Mouse (Mus musculus) CD4-positive helper T cell, adult 2 months (primary cell): ENCODE results near the gene Gm19426.

Experiments used
- DNase-seq: peaks from one replicate; pipeline ENCODE4 v3.0.0-alpha.2; 2012; ENCODE audit warnings: low read depth, missing footprints, low spot score

The Gm19426 gene

DNA sequence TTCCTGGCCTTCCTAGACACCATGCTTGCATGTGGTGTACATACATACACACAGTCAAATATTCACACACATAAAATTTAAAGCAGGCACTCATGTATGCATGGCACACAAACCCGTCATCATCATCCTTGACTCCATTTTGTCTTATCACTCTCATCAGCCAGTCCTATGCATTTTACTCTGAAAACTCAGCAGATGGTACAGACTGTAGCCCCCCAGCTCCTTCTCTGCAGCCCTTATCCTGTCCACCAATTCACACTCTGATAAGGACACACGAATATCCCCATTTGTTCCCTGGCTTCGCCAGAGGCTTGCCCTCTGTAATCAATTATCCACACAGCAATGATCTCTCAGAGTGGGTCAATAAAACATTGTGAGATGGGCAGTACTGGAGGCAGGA is 22.3 kb downstream of the Gm19426 start:
- no peak for DNase-seq

DNA sequence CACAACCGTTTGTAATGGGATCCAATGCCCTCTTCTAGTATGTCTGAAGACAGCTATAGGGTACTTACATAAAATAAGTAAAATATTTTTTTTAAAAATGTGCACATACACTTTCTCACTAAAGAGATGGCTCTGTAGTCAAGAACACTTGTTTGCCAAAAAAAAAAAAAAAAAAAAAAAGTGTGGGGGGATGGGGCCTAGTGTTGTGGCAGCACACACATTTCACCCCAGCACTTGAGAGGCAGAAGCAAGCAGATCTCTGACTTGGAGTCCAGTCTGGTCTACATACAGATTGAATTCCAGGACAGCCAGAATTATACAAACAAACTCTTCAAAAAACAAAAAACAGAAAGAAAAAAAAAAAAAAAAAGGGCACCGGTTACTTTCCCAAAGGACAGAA is 22.7 kb downstream of the Gm19426 start:
- DNase-seq = no peak

DNA sequence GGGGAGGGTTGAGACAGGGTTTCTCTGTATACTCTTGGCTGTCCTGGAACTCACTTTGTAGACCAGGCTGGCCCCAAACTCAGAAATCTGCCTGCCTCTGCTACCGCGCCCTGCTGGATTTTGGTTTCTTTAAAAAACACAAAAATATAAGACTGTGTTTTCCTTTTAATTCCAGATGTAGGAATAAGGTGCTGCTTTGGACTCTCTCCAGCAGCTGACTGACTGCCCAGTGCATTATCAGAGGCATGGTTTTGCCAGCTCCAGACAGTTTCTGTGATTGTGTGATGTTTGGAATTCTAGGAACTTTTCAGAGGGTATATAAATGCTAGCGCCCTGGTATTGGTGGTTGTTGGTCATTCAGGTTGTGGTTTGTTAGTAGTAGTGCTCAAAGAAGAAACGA is 26.1 kb downstream of the Gm19426 start:
- no peak for DNase-seq

DNA sequence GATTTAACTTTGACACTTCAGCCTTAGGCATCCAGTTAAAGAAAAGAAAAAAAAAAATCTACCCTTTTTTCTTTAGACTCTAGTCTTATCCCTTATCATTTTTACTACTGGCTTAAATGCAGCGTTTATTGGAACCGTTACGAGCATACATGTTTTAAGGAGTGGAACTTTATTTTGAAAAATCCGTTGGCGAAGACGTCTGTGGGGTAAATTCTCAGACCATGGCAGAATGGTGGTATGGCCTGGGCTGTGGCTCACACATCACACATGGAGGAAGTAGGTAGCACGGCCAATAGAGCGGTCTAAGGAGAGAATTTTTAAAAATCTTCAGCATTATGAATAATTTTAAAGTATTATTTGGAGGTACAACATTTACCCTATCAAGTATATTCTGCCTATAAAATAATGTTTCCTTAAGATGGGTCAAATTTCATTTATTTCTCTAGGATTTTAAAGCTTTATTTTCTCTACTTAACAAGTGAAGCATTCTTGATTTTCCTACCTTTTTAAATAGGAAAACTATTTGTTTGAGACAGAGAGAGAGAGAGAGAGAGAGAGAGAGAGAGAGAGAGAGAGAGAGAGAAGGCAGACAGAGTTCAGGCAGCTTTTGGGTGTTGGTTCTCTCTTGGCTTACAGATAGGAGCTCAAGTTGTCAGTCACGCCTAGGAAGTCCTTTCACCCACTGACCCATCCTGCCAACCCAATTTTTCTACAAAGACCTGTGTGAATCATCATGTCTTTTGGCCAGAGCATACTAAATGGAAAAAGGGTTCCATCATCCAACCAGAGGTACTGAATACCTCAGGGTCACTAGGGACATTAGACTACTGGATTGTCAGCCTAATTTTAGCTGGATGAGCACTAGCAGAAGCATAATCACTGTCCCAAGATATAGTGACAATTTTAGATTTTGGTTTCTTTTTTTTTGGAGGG is 26.8 kb downstream of the Gm19426 start:
- no peak for DNase-seq

DNA sequence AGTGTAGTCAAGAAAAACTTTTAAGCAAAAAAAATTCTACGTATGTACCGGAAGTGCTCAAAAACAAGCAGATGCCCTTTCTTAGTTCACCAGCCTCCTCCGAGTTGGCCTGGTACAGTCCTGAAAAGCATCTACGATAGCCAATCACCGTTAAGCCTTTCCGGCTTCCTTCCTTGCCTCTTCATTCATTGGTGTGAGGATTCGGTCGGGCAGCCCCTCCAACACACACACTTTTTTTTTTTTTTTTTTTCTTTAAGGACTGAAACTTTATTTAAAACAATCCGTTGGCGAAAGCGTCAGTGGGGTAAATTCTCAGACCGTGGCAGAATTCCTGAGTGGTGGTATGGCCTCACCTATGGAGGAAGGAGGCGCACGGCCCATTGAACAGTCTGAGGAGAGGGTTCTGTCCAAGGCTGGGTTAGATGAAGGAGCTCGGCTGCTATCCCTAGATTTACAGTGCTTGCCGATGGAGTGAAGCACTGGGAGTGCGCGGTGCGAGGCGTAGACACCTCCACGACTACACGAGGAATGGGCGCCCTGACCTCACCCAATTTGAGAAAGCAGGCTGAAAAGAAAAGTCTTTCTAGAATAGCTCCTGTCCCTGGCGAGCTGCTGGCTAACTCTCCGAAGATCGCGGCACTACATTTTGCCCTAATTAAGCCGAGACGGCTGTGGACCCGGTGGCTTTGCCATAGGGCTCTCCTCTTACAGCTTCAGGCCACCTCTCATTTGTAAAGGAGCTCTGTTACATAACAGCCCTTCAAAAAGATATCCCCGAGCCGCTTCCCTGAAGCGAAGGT is 27.7 kb downstream of the Gm19426 start:
- DNase-seq = peak; percentile 98

DNA sequence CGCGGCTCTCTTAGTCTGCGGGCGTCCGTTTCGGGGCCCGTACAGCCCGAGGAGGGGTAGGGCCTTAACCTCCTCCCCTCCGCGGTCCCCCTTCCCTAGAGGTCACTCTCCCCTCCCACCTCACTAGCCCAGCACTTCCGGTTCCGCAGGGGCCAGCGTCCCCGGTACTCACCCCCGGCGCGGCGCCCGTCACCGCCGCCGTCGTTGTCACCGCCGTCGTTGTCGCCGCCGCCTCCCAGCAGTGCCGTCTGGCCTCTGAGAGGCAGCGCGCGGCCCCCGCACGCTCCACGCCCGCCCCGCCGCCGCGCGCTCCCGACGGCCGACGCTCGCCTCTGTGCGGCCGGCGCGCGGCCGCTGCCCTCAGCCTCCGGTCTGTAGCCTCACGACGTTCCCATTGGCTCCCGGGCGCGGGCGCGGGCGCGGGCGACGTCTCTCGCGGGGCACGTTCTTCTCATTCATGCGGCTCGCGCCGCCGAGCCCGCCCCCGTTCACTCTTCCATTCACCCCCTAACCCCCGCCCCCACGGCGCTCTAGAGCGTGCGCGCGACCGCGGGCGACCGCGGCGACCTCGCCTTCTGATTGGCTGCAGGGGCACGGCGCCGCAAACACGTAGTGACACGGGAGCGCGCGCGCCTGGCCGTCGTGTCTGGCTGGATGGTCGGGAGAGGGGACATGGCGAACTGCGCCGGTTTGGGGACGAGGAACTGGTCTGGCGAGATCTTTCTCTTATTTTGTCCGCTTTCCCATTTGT is 28.5 kb downstream of the Gm19426 start, which contains the start of gene Zdhhc5:
Gene Zdhhc5 (minus strand): TSS at position 370 of the 751 bp plus-strand sequence.
- DNase-seq = peak; percentile 100

DNA sequence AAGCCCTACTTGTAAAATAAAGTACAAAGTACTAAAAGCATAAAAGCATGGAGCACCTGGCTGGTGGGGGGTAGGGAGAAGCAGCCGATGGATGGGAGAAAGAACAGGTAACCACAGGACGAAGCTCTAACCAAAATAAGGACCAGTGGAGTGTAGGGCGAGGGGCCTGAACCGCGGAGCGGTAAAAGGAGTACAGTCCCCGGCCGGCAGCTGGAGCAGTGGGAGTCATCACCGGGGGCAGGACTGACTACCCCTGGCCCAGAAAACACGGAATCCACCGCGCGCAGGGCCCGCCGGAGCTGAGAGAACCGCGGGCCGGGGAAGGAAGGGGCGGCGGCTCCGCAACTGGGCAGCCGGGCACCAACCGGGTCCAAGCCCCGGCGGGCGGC is 29.0 kb downstream of the Gm19426 start:
- DNase-seq = no peak

DNA sequence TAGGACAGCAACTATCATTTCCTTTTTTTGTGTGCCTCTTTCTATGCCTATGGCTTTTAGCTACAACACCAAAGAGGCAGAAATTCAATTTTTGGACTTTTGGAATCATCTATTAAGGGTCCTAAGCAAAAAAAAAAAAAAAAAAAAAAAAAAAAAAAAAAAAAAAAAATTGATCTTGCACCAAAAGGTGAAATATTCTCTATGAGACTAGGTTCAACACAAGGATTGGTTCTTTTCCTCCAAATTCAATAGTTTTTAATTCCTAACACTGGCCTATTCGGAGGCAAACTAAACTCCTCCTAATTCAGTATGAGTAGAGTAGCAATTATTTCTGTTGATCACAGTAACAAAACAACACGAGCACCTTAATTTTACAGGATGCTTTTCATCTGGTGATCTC is 31.6 kb downstream of the Gm19426 start:
- DNase-seq = no peak

DNA sequence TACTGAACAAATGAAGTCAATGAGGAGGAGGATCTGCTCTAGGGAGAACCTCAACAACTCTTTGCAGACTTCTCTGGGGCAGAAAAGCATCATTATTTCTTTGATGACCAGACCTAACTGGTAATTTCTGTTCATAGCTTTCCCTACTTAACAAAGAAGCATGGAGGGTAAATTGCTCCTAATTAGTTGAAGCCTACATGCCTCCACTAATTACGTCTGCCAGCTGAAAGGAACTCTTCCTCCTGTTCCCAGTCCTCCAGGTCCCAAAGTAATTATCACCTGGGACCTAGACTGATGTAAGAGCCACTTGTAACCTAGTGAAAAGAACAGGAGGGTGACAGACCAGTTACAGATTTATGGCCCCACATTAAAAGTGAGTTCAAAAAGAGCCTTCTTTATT is 35.9 kb downstream of the Gm19426 start:
- DNase-seq = no peak

DNA sequence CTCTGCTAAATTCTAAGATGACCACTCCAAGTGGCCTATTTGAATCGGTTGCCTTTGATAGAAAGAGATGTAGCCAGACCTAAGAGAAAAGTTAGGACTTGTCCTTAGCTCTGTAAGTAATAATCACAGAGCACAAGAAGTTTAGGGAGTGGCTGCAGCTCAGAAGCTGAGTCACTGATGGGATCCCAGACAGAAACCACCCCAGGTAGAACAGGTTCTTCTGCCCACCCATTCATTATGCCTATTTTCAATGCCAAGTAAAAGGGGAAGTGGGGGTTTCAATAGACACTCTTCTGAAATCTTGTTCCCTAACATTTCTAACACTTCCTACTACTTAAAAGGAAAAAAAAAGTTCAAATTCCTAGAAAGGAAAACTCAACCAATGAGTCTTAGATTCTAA is 38.2 kb downstream of the Gm19426 start:
- no peak for DNase-seq

DNA sequence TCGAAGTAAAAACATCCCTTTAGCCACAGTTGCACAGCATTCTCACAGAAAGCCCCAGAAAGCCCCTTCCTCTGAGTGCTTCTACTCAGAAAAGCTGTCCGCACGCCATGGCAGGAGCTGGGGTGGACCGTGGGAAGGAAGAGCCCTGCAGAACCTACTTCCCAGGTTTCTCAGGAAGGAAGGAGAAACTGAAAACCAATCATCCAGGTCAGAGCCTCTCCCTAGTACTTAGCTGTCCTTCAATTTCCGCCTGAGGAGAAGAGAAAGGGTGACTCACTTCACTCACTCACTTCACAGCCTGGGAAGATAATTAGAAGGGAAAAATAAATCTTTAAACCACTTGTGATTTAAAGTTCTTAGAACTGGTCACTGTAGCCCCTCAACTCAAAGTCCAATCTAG is 39.1 kb downstream of the Gm19426 start:
- DNase-seq = no peak

DNA sequence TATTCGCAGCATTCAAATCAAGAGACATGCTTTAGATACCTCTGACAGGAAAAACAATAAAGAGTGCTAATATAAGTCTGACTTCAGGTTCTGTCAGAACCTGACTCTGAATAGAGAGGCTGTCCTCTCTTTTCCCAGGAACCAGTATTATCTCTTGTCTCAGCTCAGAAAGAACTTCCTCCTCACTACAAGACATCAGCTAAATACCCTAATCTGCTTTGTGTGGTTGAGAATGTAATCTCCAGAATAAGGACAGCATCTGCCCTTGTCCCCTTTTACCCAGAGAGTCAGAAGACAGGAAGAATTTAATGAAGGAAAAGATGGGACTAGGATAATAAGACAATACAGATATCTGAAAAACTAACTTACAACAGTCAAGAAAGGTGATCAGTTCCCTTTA is 40.0 kb downstream of the Gm19426 start:
- DNase-seq = no peak

DNA sequence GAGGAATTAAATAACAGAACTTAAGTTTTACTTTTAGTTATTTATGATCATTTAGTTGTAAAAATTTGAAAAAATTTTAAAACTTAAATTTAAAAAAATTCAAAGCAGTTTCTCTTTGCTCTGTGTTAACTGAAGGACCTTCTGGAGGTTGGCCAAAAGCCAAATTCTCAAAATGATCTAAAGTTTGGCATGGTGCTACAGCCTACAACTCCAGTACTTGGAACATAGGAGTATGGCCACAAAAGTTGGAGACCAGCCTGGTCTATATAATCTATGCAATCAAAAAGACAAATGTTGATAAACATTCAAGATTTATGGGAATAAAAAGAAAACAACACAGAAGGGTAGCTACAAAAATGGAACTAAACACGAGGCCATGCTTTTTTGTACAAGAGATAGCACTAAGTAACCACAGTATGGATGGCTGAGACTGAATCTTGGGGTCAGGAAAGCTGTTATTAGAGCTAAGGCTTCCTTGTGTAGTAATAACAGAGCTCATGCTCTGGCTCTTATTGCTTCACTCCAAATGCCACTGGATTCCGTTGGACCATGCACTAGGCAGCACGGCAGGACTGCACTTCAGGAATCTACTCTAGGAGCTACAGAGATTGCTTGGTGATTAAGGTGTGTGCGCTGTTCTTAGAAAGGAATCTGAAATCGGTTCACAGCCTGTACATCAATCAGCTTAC is 48.3 kb downstream of the Gm19426 start:
- no peak for DNase-seq
